Mouse (Mus musculus) ovary, postnatal 14 days (tissue): ENCODE measurements at regions not wholly inside any gene's neighbourhood (a gene's known extent, or its start where the extent isn't known, plus 50 kb on each side); places are given as distances from the start of the nearest gene placed in this dataset.

Experiments
- DNase-seq: peaks from one replicate; pipeline ENCODE4 v3.0.0; 2022; ENCODE audit warnings: low spot score

GRCm38 (mm10) chr3:52929827-52930605 is 87.0 kb downstream of the Cog6 start:
- no peak for DNase-seq

- no peak for DNase-seq
Observed at GRCm38 (mm10) chr3:52927361-52927841, 89.6 kb downstream of the Cog6 start.

GRCm38 (mm10) chr3:52926549-52926948 is 90.5 kb downstream of the Cog6 start:
- no peak for DNase-seq

- no peak for DNase-seq
Observed at GRCm38 (mm10) chr3:52925223-52925622, 91.8 kb downstream of the Cog6 start.

- no peak for DNase-seq
Observed at GRCm38 (mm10) chr3:52924631-52925030, 92.4 kb downstream of the Cog6 start.

- DNase-seq, result no peak
Observed at GRCm38 (mm10) chr3:52923824-52924559, 93.0 kb downstream of the Cog6 start.

- no peak for DNase-seq
Observed at GRCm38 (mm10) chr3:52922411-52922810, 94.6 kb downstream of the Cog6 start.

DNA sequence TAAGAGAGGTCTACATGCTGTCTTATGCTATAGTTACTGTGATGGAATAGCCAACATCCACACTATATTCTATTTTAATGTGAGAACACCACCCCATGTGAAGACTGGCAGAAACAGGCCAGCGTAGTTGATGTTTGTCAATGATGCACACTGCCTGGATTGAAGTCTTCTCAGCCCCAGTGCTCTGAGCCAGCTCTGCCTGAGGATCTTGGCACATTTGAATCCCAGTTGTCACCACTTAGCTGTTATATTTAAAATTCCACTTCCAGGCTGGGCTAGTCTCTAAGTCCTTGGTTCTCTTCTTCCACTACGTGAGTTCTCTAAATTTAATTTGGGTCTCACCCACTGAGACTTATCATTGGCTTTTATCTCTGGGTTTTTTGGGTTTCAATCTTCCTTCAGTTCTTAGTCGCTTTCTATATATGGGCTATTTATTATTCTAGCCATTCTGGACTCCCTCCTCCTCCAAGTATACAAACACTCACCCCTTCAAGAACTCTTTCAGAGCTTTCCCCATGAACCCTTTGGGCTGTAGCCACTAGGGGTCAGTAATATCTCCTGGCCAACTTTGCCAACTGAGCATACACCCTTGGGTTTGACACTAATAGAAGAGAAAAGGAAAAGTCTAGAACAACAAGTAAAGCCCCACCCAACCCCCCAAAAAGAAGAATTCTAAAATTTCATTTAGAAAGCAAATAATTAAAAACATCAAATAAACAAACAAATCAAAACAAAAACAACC is 110.0 kb downstream of the Cog6 start:
- no peak for DNase-seq

DNA sequence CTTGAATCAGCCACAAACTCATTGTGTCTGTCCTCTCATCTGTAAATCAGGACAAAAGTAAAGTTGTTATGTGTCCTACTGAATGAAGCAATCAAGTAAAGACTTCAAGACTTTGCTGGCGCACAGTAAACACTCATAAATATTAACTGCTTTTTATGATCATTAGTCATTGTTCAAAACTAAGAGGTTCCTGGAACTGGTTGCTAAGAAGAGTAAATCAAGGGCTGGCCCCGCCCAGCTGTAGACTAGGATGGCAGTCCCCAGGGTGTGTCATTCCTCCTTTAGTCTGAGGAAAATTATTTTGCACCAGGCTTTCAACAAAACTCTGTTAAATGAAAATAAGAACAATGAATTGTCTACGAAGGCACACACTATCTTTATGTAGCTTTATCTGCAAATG is 113.0 kb downstream of the Cog6 start:
- no peak for DNase-seq

- no peak for DNase-seq
Observed at GRCm38 (mm10) chr3:52897665-52898064, 119.4 kb downstream of the Cog6 start.

- no peak for DNase-seq
Observed at GRCm38 (mm10) chr3:52896462-52896861, 120.6 kb downstream of the Cog6 start.

DNA sequence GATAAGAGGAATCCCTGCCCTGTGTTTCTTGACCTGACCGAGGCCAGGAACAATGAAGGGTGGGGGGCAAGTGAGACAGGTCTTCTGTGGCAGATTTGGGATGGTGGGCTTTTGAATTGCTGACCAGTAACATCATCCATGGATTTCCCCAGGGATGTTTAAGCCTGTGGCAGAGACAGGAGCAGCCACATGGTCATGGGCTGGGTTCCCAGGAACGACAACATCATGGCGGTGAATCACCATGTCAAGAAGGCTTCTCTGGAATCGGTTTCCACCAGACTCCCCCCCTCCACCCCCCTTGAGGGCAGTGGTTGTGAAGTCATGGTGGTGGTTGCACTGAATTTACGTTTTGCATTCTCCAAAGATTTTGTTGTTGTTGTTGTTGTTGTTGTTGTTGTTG is 121.3 kb downstream of the Cog6 start:
- no peak for DNase-seq

- DNase-seq, result no peak
Observed at GRCm38 (mm10) chr3:52894812-52895211, 122.2 kb downstream of the Cog6 start.

GRCm38 (mm10) chr3:52889156-52889715 is 127.8 kb downstream of the Cog6 start:
- DNase-seq, result no peak

GRCm38 (mm10) chr3:52881981-52882380 is 135.1 kb downstream of the Cog6 start:
- no peak for DNase-seq

GRCm38 (mm10) chr3:52881139-52881538 is 135.9 kb downstream of the Cog6 start:
- no peak for DNase-seq

DNA sequence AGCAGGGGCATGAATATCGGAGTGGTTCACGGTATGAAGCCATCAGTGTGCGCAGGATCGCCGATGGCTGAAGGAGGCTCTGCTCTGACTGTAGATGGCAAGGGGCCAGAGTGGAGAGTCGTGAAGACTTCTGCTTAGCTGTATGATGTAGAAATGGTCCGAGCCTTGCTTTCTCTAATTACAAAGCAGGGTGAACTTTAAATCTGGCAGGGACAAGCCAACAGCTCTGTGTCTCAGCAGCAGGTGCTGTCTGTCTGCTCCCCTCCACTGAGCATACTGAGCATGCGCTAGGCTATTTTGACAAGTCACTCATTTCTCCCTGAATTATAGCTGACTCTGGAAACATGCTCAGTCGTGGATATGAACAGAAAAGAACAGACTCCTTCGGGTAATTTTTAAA is 137.3 kb downstream of the Cog6 start:
- DNase-seq, result no peak

DNA sequence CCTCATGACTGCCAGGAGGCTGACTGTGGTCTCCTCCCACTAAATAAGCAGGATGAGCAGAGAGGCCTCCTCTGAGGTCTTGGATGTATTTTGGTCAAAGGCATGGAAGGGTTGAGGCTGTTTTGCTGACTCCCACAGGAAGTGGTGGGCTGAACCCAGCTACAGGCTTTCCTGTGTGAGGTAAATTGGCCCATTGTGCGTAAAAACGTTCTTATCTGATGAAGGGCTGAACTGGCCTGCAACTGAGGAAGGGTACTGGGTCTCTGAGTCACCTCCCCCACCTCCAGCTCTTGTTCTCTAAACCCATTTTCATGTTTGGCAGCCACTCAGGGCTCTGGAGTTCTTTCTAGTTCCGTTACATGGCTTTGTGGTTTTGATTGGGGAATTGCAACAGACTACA is 138.7 kb downstream of the Cog6 start:
- no peak for DNase-seq

GRCm38 (mm10) chr3:52872260-52872659 is 144.8 kb downstream of the Cog6 start:
- DNase-seq, result no peak

- no peak for DNase-seq
Observed at GRCm38 (mm10) chr3:52863146-52863849, 153.7 kb downstream of the Cog6 start.

GRCm38 (mm10) chr3:52862026-52862425 is 155.0 kb downstream of the Cog6 start:
- DNase-seq, result no peak

DNA sequence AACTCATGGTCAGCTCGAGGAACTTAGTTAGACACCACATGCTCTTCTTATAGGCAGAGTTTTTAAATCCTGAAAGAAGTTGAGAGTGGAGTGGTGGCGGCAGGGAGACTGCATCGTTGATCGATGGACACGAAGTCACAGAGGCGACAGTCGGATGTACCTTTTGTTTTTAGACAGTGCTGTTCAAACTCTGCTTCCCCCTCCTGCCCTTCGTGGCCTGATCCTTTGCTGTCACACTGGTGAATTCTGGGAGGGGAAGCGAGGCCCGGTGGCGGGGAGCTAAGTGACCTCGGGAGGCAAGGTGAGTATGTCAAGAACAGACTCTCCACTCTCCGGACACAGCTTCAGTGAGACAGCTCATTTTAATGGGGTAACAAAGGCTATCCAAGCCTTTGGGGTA is 155.5 kb downstream of the Cog6 start:
- DNase-seq, result no peak
